Mouse (Mus musculus): ENCODE data around the gene Neurod6.
"Not testable (repeated sequence)": the region's sequence is repeated elsewhere in the genome, so short reads cannot be mapped to it uniquely, and the experiment has no call there.

The Neurod6 gene

GRCm38 (mm10) chr6:55680974-55681373, at the start of gene Neurod6:
Gene Neurod6 (minus strand): TSS chr6:55681263.
- ChIA-PET CTCF (interaction anchor here in 1 of 4 experiments (1.2 kb wide), 1 partner anchor 161 kb away, joined by 3 read pairs; no protein-coding TSS in a partner anchor), POLR2A (no interaction called here)

GRCm38 (mm10) chr6:55717209-55717608, 36.1 kb upstream of the Neurod6 start:
- ChIA-PET POLR2A (interaction anchor here in 2 of 4 experiments (1.0 to 1.1 kb wide), 2 partner anchors 197 to 198 kb away, joined by 3 to 4 read pairs; no protein-coding TSS in a partner anchor), CTCF (interaction anchor here (0.5 to 3.5 kb wide), 34 partner anchors 9 to 333 kb away, joined by 3 to 27 read pairs (median 4); no protein-coding TSS in a partner anchor)

GRCm38 (mm10) chr6:55715446-55715845, 34.4 kb upstream of the Neurod6 start:
- POLR2A ChIA-PET: interaction anchor here in 1 of 4 experiments (0.6 to 0.7 kb wide), 2 partner anchors 76 to 94 kb away, joined by 3 to 4 read pairs; no protein-coding TSS in a partner anchor
- CTCF ChIA-PET: interaction anchor here in 3 of 4 experiments (0.6 to 3.5 kb wide), 8 partner anchors 11 to 236 kb away, joined by 3 to 27 read pairs (median 3); no protein-coding TSS in a partner anchor

GRCm38 (mm10) chr6:55710913-55711312, 29.9 kb upstream of the Neurod6 start:
- CTCF ChIA-PET, POLR2A ChIA-PET: not testable (repeated sequence)

GRCm38 (mm10) chr6:55704759-55705104, 23.7 kb upstream of the Neurod6 start:
- ChIA-PET CTCF (no interaction called here), POLR2A (no interaction called here)

- CTCF ChIA-PET: interaction anchor here in 1 of 4 experiments (0.5 kb wide), 1 partner anchor 12 kb away, joined by 3 read pairs; no protein-coding TSS in a partner anchor
- POLR2A ChIA-PET: no interaction called here
Observed at GRCm38 (mm10) chr6:55704061-55704758, 23.1 kb upstream of the Neurod6 start.

- CTCF ChIA-PET: interaction anchor here in 3 of 4 experiments (0.5 to 0.8 kb wide), 3 partner anchors 181 to 273 kb away, joined by 3 to 11 read pairs (median 3); no protein-coding TSS in a partner anchor
- POLR2A ChIA-PET: interaction anchor here in 1 of 4 experiments (1.7 kb wide), 1 partner anchor 12 kb away, joined by 4 read pairs; no protein-coding TSS in a partner anchor
Observed at GRCm38 (mm10) chr6:55700392-55701386, 19.6 kb upstream of the Neurod6 start.

- ChIA-PET CTCF (no interaction called here), POLR2A (no interaction called here)
Observed at GRCm38 (mm10) chr6:55690015-55690531, 9.0 kb upstream of the Neurod6 start.

- ChIA-PET POLR2A (interaction anchor here in 1 of 4 experiments (0.6 kb wide), 1 partner anchor 14 kb away, joined by 3 read pairs; no protein-coding TSS in a partner anchor), CTCF (no interaction called here)
Observed at GRCm38 (mm10) chr6:55683506-55683905, 2.4 kb upstream of the Neurod6 start.

GRCm38 (mm10) chr6:55682886-55683285, 1.8 kb upstream of the Neurod6 start:
- ChIA-PET POLR2A (no interaction called here), CTCF (interaction anchor here in 1 of 4 experiments (0.6 kb wide), 1 partner anchor 129 kb away, joined by 3 read pairs; no protein-coding TSS in a partner anchor)

- ChIA-PET POLR2A (no interaction called here), CTCF (interaction anchor here in 2 of 4 experiments (1.0 to 1.8 kb wide), 2 partner anchors 159 kb away, joined by 3 read pairs; no protein-coding TSS in a partner anchor)
Observed at GRCm38 (mm10) chr6:55678571-55679185, 2.4 kb downstream of the Neurod6 start.

GRCm38 (mm10) chr6:55677326-55677725, 3.7 kb downstream of the Neurod6 start:
- ChIA-PET POLR2A (interaction anchor here in 1 of 4 experiments (0.5 kb wide), 1 partner anchor 223 kb away, joined by 4 read pairs; no protein-coding TSS in a partner anchor), CTCF (no interaction called here)

GRCm38 (mm10) chr6:55676663-55677311, 4.3 kb downstream of the Neurod6 start:
- ChIA-PET CTCF (interaction anchor here in 1 of 4 experiments (0.6 kb wide), 1 partner anchor 1053 kb away, joined by 3 read pairs; no protein-coding TSS in a partner anchor), POLR2A (interaction anchor here in 1 of 4 experiments (0.5 kb wide), 1 partner anchor 222 kb away, joined by 4 read pairs; no protein-coding TSS in a partner anchor)

- CTCF ChIA-PET: interaction anchor here in 1 of 4 experiments (0.6 kb wide), 1 partner anchor 1053 kb away, joined by 3 read pairs; no protein-coding TSS in a partner anchor
- POLR2A ChIA-PET: interaction anchor here in 1 of 4 experiments (1.0 to 1.8 kb wide), 2 partner anchors 12 to 99 kb away, joined by 3 to 4 read pairs; no protein-coding TSS in a partner anchor
Observed at GRCm38 (mm10) chr6:55676141-55676662, 4.9 kb downstream of the Neurod6 start.

GRCm38 (mm10) chr6:55667801-55668200, 13.3 kb downstream of the Neurod6 start:
- POLR2A ChIA-PET: no interaction called here
- CTCF ChIA-PET: no interaction called here

GRCm38 (mm10) chr6:55661126-55661915, 19.7 kb downstream of the Neurod6 start:
- ChIA-PET CTCF (interaction anchor here in 1 of 4 experiments (1.1 kb wide), 1 partner anchor 141 kb away, joined by 4 read pairs; no protein-coding TSS in a partner anchor), POLR2A (no interaction called here)

- POLR2A ChIA-PET: no interaction called here
- CTCF ChIA-PET: no interaction called here
Observed at GRCm38 (mm10) chr6:55649996-55650395, 31.1 kb downstream of the Neurod6 start.
